Mouse (Mus musculus): ENCODE measurements around the gene Irf2bpl. TPM values are rescaled to one million over a fixed set of nuclear protein-coding genes. Genes with fewer than 3 reads are reported as not detected.

The Irf2bpl gene
- polyA plus RNA-seq, 1 experiment from 2014 or later: 49.7 TPM

DNA sequence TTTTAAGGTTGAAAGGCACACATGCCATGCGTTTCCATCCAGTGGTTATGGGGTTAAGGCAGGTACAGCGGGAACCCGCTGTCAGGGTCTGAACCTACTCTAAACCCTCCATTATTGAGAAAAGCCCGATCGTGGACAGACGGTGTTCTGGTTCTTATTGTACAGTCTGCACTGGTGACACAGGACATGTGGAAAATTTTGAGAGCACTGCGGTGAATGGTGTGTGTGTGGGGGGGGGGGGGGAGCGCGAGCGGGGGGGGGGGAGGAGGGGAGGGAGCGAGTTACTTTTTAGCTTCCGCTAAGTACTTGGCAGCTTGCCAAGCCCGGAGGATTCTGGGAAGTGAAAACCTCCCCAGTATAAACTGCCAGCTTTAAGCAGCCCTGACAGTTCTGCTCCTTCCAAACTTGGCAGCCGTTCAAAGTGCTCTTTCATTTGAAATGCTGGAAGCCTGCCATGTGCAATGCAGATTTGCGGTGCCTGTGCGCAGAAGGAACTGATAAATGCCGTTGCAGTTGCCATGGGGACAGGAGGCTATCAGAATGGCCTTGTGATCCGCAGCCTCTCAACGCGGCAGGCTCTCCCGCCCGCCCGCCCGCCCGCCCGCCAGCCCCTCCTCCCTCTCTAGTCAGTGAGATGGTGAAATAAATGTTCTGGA, 9.7 kb upstream of the Irf2bpl start:
- Histone ChIP-seq H3K9ac (ENCODE audit: low read depth, low read length) (peak overlapping the region; percentile 58), H3K4me2 (ENCODE audit: low read length) (peak overlapping the region; percentile 69), H3K27me3 (replicated peaks; ENCODE audit: control insufficient read depth, insufficient read depth, low read length) (no peaks in the 10 kb centered on the region), H3K27ac (ENCODE audit: low read depth, low read length) (peak overlapping the region; percentile 94), H3K36me3 (ENCODE audit: control insufficient read depth, insufficient read depth, low read length) (no peaks in the 10 kb centered on the region), H3K4me3 (ENCODE audit: low read length) (peak overlapping the region; percentile 31), H3K4me1 (ENCODE audit: control insufficient read depth, insufficient read depth, low read depth, low read length) (peaks cover 86% of the 10 kb centered on the region), H3K9me3 (ENCODE audit: control insufficient read depth, low read length) (no peaks in the 10 kb centered on the region)
- whole genome bisulfite sequencing: under 1% methylated on average over 21 of the region's 26 CpGs
- ATAC-seq: peak; percentile 90

GRCm38 (mm10) chr12:86893326-86894183, 9.0 kb upstream of the Irf2bpl start:
- peak; percentile 12; the same call in 1 of the 2 replicates for ATAC-seq

GRCm38 (mm10) chr12:86892711-86893311, 8.2 kb upstream of the Irf2bpl start:
- no peak for ATAC-seq
- H3K36me3 ChIP-seq (ENCODE audit: control insufficient read depth, insufficient read depth, low read length): no peaks in the 10 kb centered on the region
- peak overlapping the region; percentile 94 for H3K27ac ChIP-seq (ENCODE audit: low read depth, low read length)
- no peaks in the 10 kb centered on the region for H3K27me3 ChIP-seq (replicated peaks; ENCODE audit: control insufficient read depth, insufficient read depth, low read length)
- no peak overlapping the region for H3K4me3 ChIP-seq (ENCODE audit: low read length)
- H3K4me1 ChIP-seq (ENCODE audit: control insufficient read depth, insufficient read depth, low read depth, low read length): peaks cover 90% of the 10 kb centered on the region
- under 1% methylated on average over 17 of the region's 18 CpGs for WGBS
- peak overlapping the region; percentile 69 for H3K4me2 ChIP-seq (ENCODE audit: low read length)
- H3K9me3 ChIP-seq (ENCODE audit: control insufficient read depth, low read length): no peaks in the 10 kb centered on the region
- H3K9ac ChIP-seq (ENCODE audit: low read depth, low read length): peak overlapping the region; percentile 58

More at GRCm38 (mm10) chr12:86893326-86894183, 9.0 kb upstream of the Irf2bpl start:
- Histone ChIP-seq H3K27ac (ENCODE audit: low read depth, low read length) (peak overlapping the region; percentile 94), H3K9ac (ENCODE audit: low read depth, low read length) (peak overlapping the region; percentile 58), H3K4me2 (ENCODE audit: low read length) (peak overlapping the region; percentile 69), H3K4me1 (ENCODE audit: control insufficient read depth, insufficient read depth, low read depth, low read length) (peaks cover 90% of the 10 kb centered on the region), H3K27me3 (replicated peaks; ENCODE audit: control insufficient read depth, insufficient read depth, low read length) (no peaks in the 10 kb centered on the region), H3K4me3 (ENCODE audit: low read length) (peak overlapping the region; percentile 31), H3K36me3 (ENCODE audit: control insufficient read depth, insufficient read depth, low read length) (no peaks in the 10 kb centered on the region), H3K9me3 (ENCODE audit: control insufficient read depth, low read length) (no peaks in the 10 kb centered on the region)
- under 1% methylated on average over 20 of the region's 20 CpGs for WGBS

- WGBS: under 1% methylated on average over 35 of the region's 37 CpGs
- Histone ChIP-seq H3K9me3 (ENCODE audit: control insufficient read depth, low read length) (no peaks in the 10 kb centered on the region), H3K36me3 (ENCODE audit: control insufficient read depth, insufficient read depth, low read length) (no peaks in the 10 kb centered on the region), H3K4me3 (ENCODE audit: low read length) (peak overlapping the region; percentile 30), H3K4me1 (ENCODE audit: control insufficient read depth, insufficient read depth, low read depth, low read length) (peaks cover 86% of the 10 kb centered on the region), H3K9ac (ENCODE audit: low read depth, low read length) (peak overlapping the region; percentile 58), H3K4me2 (ENCODE audit: low read length) (peak overlapping the region; percentile 69), H3K27me3 (replicated peaks; ENCODE audit: control insufficient read depth, insufficient read depth, low read length) (no peaks in the 10 kb centered on the region), H3K27ac (ENCODE audit: low read depth, low read length) (peak overlapping the region; percentile 94)
- ATAC-seq: no peak; the same call in 1 of the 2 replicates
Observed at GRCm38 (mm10) chr12:86891786-86892702, 7.4 kb upstream of the Irf2bpl start.

DNA sequence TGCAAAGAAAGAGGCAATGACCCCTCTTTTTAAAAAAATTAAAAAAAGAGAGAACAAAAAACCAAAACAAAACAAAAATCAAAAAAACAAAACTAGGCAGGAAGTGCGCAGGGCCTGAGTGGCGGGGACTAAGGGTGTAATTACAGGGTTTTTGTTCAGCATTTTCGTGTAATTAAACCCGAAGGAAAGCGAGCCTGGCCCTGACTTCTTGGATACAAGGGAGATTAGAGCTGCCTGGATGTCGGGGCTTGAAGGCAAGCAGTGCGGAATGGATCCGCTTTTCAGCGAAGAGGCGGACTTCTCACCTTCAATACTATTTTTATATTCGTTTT, 6.8 kb upstream of the Irf2bpl start:
- peaks cover 84% of the 10 kb centered on the region for H3K4me1 ChIP-seq (ENCODE audit: control insufficient read depth, insufficient read depth, low read depth, low read length)
- 5% methylated on average over 11 of the region's 11 CpGs for WGBS
- H3K4me3 ChIP-seq (ENCODE audit: low read length): peak overlapping the region; percentile 30

DNA sequence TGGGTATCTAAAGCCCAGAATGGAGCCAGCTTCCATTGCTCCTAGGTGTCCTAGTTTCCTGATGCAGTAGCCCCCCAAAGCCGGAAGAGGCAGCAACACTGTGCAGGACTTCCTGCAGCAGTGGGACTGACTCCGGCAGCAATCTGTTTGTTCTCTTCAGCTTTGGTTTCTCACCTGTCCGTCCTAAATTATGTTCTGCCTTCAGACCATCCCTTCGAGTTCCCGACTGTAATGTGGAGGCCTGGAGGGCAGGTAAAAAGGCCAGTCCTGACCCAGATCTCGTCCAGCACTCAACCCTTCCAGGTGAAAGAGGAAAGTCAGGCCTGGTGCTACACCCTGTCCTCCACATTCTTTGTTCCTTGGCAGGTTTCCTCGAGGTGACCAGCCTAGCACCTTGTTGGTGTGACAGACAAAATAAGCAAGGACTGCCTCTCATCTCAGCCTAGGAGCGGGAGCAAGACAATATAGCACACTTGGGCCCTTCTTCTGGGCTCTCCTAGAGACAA, 6.3 kb upstream of the Irf2bpl start:
- WGBS: 25% methylated on average over 8 of the region's 8 CpGs

More for the DNA sequence above, 6.8 kb upstream of the Irf2bpl start:
- H3K27ac ChIP-seq (ENCODE audit: low read depth, low read length): peak overlapping the region; percentile 94
- no peaks in the 10 kb centered on the region for H3K27me3 ChIP-seq (replicated peaks; ENCODE audit: control insufficient read depth, insufficient read depth, low read length)
- peak overlapping the region; percentile 58 for H3K9ac ChIP-seq (ENCODE audit: low read depth, low read length)
- no peaks in the 10 kb centered on the region for H3K9me3 ChIP-seq (ENCODE audit: control insufficient read depth, low read length)
- H3K4me2 ChIP-seq (ENCODE audit: low read length): peak overlapping the region; percentile 69
- no peaks in the 10 kb centered on the region for H3K36me3 ChIP-seq (ENCODE audit: control insufficient read depth, insufficient read depth, low read length)
- no peak for ATAC-seq

GRCm38 (mm10) chr12:86890091-86890720, 5.6 kb upstream of the Irf2bpl start:
- Histone ChIP-seq H3K27me3 (replicated peaks; ENCODE audit: control insufficient read depth, insufficient read depth, low read length) (no peaks in the 10 kb centered on the region), H3K4me3 (ENCODE audit: low read length) (no peak overlapping the region), H3K9me3 (ENCODE audit: control insufficient read depth, low read length) (no peaks in the 10 kb centered on the region), H3K36me3 (ENCODE audit: control insufficient read depth, insufficient read depth, low read length) (no peaks in the 10 kb centered on the region), H3K27ac (ENCODE audit: low read depth, low read length) (peak overlapping the region; percentile 94), H3K9ac (ENCODE audit: low read depth, low read length) (no peak overlapping the region; the same call in 1 of the 2 replicates), H3K4me1 (ENCODE audit: control insufficient read depth, insufficient read depth, low read depth, low read length) (peaks cover 80% of the 10 kb centered on the region), H3K4me2 (ENCODE audit: low read length) (no peak overlapping the region; the same call in 1 of the 2 replicates)
- 48% methylated on average over 12 of the region's 12 CpGs for WGBS
- no peak for ATAC-seq

More for the DNA sequence above, 6.3 kb upstream of the Irf2bpl start:
- no peaks in the 10 kb centered on the region for H3K36me3 ChIP-seq (ENCODE audit: control insufficient read depth, insufficient read depth, low read length)
- H3K27ac ChIP-seq (ENCODE audit: low read depth, low read length): peak overlapping the region; percentile 94
- peak overlapping the region; percentile 44 for H3K9ac ChIP-seq (ENCODE audit: low read depth, low read length)
- no peak for ATAC-seq
- H3K9me3 ChIP-seq (ENCODE audit: control insufficient read depth, low read length): no peaks in the 10 kb centered on the region
- no peak overlapping the region for H3K4me3 ChIP-seq (ENCODE audit: low read length)
- peaks cover 79% of the 10 kb centered on the region for H3K4me1 ChIP-seq (ENCODE audit: control insufficient read depth, insufficient read depth, low read depth, low read length)
- H3K27me3 ChIP-seq (replicated peaks; ENCODE audit: control insufficient read depth, insufficient read depth, low read length): no peaks in the 10 kb centered on the region
- peak overlapping the region; percentile 69 for H3K4me2 ChIP-seq (ENCODE audit: low read length)

DNA sequence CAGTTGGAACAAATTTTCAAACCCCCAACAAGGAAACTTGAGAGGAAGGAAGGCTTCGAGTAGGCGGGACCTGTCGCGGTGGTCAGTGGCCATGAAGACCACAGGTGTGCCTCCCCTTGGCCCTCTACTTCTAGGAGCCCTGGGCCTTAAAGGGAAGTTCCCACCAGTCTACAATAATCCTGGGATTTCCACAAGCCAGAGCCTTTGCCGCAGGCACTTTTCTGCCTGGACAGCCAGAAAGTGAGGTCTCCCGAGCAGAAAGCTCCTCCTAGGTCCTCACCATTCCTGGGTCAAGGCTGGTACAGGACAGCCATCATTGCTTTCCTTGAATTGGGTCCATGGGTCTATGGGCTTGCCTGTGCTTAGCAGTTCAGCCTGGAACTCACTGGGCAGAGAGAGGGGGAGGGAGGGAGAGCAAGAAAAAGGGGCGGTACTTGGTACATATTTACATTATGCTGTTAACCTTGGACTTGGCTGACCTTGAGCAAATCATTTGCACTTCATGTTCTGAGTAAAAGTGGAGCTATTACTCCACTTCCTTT, 4.6 kb upstream of the Irf2bpl start:
- no peak for ATAC-seq
- H3K4me2 ChIP-seq (ENCODE audit: low read length): peak overlapping the region; percentile 70
- H3K36me3 ChIP-seq (ENCODE audit: control insufficient read depth, insufficient read depth, low read length): no peaks in the 10 kb centered on the region
- H3K27ac ChIP-seq (ENCODE audit: low read depth, low read length): peak overlapping the region; percentile 83
- H3K4me1 ChIP-seq (ENCODE audit: control insufficient read depth, insufficient read depth, low read depth, low read length): peaks cover 77% of the 10 kb centered on the region
- H3K9me3 ChIP-seq (ENCODE audit: control insufficient read depth, low read length): no peaks in the 10 kb centered on the region
- 17% methylated on average over 7 of the region's 7 CpGs for whole genome bisulfite sequencing
- no peak overlapping the region for H3K4me3 ChIP-seq (ENCODE audit: low read length)
- H3K27me3 ChIP-seq (replicated peaks; ENCODE audit: control insufficient read depth, insufficient read depth, low read length): no peaks in the 10 kb centered on the region
- H3K9ac ChIP-seq (ENCODE audit: low read depth, low read length): peak overlapping the region; percentile 66
